Mouse (Mus musculus): Measurements from ENCODE around the gene Rab11fip4. TPM values are rescaled to one million over a fixed set of nuclear protein-coding genes. Genes with fewer than 3 reads are reported as not detected.

The Rab11fip4 gene
- polyA plus RNA-seq, 1 experiment from 2014 or later, result 28.9 TPM

DNA sequence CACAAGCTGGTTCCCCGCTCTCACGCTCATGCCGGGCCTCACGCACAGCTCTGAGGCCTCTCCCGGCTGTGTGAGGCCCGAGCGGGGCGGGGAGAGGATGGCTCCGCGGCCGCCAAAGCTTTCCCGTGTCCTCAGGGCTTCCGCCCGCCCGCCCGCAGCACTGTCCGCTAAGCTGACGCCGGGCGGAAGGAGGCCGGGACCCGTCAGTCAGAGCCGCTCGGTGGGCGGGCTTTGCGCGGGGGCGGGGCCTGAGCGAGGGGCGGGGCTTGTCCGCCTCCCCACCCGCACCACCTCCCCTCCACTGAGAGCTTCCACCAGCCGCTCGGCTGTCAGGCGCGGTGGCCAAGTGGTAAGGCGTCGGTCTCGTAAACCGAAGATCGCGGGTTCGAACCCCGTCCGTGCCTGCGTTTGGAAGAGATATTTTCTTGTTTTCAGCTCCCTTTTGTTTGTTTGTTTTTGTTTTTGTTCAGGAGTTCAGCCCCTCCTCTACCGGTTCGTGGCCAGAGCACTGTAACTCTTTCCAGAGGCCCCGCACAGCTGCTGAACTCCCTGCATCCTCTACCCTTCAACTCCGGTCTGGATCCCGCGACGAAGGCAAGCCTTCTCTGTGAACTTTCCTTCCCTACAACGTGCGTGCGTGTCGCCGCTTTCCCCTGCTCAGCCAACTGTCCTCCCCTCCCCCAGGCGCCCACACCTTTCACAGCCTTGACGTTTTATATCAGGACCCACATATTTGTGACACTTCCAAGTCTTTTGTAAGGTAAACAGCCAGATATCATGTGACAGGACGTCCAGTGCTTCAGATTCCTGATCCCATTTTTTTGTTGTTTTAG, 113.5 kb downstream of the Rab11fip4 start:
- H3K9ac ChIP-seq, result peak overlapping the region; percentile 97
- ATAC-seq (ENCODE audit: low FRiP score, low read depth), result peak; percentile 93
- no peaks in the 10 kb centered on the region for H3K36me3 ChIP-seq
- H3K4me3 ChIP-seq, result peak overlapping the region; percentile 92
- under 1% methylated on average over 55 of the region's 61 CpGs for WGBS
- peaks cover 8% of the 10 kb centered on the region for H3K27me3 ChIP-seq
- no peaks in the 10 kb centered on the region for H3K9me3 ChIP-seq
- H3K27ac ChIP-seq (replicated peaks), result peak overlapping the region; percentile 99
- H3K4me2 ChIP-seq, result peak overlapping the region; percentile 66
- peaks cover 36% of the 10 kb centered on the region for H3K4me1 ChIP-seq (replicated peaks)

DNA sequence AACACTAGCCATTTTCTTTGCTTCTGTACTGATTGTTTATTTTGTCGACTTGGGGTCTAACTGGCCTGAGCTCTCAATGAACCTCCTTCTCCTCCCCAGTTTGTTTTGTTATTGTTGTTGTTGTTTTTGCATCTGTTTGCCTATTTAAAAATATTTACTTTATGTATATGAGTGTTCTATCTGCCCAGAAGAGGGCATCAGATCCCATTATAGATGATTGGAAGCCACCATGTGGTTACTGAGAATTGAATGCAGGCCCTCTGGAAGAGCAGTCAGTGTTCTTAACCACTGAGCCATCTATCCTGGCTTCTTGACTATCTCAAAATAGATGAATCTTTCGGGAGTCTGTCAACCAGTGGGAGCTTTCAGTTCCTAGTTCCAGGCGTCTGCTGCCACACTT, 116.1 kb downstream of the Rab11fip4 start:
- no peak overlapping the region for H3K4me3 ChIP-seq
- no peak overlapping the region for H3K4me2 ChIP-seq
- H3K27me3 ChIP-seq, result peaks cover 16% of the 10 kb centered on the region
- no peaks in the 10 kb centered on the region for H3K36me3 ChIP-seq
- H3K27ac ChIP-seq (replicated peaks), result no peak overlapping the region
- 84% methylated on average over 3 of the region's 3 CpGs for WGBS
- no peaks in the 10 kb centered on the region for H3K9me3 ChIP-seq
- H3K9ac ChIP-seq, result no peak overlapping the region
- ATAC-seq (ENCODE audit: low FRiP score, low read depth), result no peak
- H3K4me1 ChIP-seq (replicated peaks), result peaks cover 36% of the 10 kb centered on the region

- WGBS, result under 1% methylated on average over 100 of the region's 106 CpGs
- H3K27me3 ChIP-seq, result peaks cover 38% of the 10 kb centered on the region
These were observed 120.1 kb downstream of the Rab11fip4 start for GRCm38 (mm10) chr11:79710868-79711765.

GRCm38 (mm10) chr11:79711766-79712369, 120.9 kb downstream of the Rab11fip4 start:
- peaks cover 17% of the 10 kb centered on the region for H3K4me1 ChIP-seq (replicated peaks)
- H3K27me3 ChIP-seq, result peaks cover 38% of the 10 kb centered on the region
- H3K4me2 ChIP-seq, result peak overlapping the region; percentile 98
- peak overlapping the region; percentile 67 for H3K4me3 ChIP-seq
- H3K9ac ChIP-seq, result peak overlapping the region; percentile 52
- ATAC-seq (ENCODE audit: low FRiP score, low read depth), result no peak
- H3K36me3 ChIP-seq, result no peaks in the 10 kb centered on the region
- H3K27ac ChIP-seq (replicated peaks), result no peak overlapping the region
- 1% methylated on average over 46 of the region's 46 CpGs for WGBS
- H3K9me3 ChIP-seq, result no peaks in the 10 kb centered on the region

More at GRCm38 (mm10) chr11:79710868-79711765, 120.1 kb downstream of the Rab11fip4 start:
- ATAC-seq (ENCODE audit: low FRiP score, low read depth), result peak; percentile 83
- Histone ChIP-seq H3K9me3 (no peaks in the 10 kb centered on the region), H3K4me3 (peak overlapping the region; percentile 67), H3K27ac (replicated peaks) (peak overlapping the region; percentile 43; the same call in 1 of the 2 replicates), H3K4me2 (peak overlapping the region; percentile 98), H3K9ac (peak overlapping the region; percentile 52), H3K36me3 (no peaks in the 10 kb centered on the region), H3K4me1 (replicated peaks) (peaks cover 17% of the 10 kb centered on the region)

DNA sequence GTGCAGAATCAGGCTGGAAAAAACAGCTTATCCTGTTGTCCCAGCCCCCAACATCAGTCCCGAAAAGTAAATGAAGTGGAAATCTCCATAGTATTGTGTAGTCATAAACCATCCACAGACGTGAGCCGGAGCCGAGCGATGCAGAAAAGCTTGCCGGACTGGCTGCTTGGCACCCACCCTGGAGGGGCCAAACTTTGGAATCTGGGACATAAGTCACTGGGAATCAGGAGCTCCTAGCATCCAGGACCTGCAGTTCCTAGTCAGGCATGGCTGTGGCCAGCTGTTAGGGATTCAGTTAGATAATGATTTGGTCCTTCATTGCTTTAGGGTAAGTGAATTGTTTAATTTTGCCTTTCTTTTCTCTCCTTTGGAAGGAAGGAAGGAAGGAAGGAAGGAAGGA, 122.2 kb downstream of the Rab11fip4 start:
- H3K9me3 ChIP-seq, result no peaks in the 10 kb centered on the region
- 35% methylated on average over 6 of the region's 6 CpGs for whole genome bisulfite sequencing
- 0 out of 2 replicates have a peak overlapping the region, but pooled peaks have one; percentile 98 for H3K4me2 ChIP-seq
- H3K4me1 ChIP-seq (replicated peaks), result peaks cover 17% of the 10 kb centered on the region
- no peaks in the 10 kb centered on the region for H3K36me3 ChIP-seq
- H3K9ac ChIP-seq, result no peak overlapping the region
- no peak for ATAC-seq (ENCODE audit: low FRiP score, low read depth)
- H3K27me3 ChIP-seq, result peaks cover 38% of the 10 kb centered on the region
- H3K4me3 ChIP-seq, result no peak overlapping the region
- no peak overlapping the region for H3K27ac ChIP-seq (replicated peaks)

DNA sequence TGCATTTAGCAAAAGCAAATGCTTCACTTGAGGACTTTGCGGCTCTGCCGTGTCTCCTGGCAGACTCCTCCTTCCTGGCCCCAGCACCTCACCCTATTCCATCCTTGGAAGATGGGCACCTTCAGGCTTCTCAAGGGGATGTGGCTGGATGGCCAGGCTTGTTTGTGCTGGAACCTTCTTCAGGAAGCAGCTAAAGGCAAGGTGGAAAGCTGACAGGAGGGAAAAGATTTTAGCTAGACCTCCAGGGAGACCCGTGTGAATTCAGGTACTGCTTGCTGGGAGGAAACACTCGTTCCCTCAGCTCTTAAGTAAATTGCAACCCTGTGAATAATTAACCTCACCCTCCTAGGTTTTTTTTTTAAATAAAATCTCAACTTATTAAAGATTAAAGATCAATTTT, 122.7 kb downstream of the Rab11fip4 start:
- 59% methylated on average over 4 of the region's 4 CpGs for WGBS
- H3K4me2 ChIP-seq, result no peak overlapping the region

GRCm38 (mm10) chr11:79714082-79714742, 123.2 kb downstream of the Rab11fip4 start:
- Histone ChIP-seq H3K9ac (no peak overlapping the region), H3K27ac (replicated peaks) (no peak overlapping the region), H3K27me3 (peaks cover 33% of the 10 kb centered on the region), H3K9me3 (no peaks in the 10 kb centered on the region), H3K4me1 (replicated peaks) (peaks cover 17% of the 10 kb centered on the region), H3K4me2 (no peak overlapping the region), H3K36me3 (no peaks in the 10 kb centered on the region), H3K4me3 (no peak overlapping the region)
- no peak for ATAC-seq (ENCODE audit: low FRiP score, low read depth)
- WGBS, result 77% methylated on average over 13 of the region's 13 CpGs

More for the DNA sequence above, 122.7 kb downstream of the Rab11fip4 start:
- no peaks in the 10 kb centered on the region for H3K36me3 ChIP-seq
- H3K9me3 ChIP-seq, result no peaks in the 10 kb centered on the region
- peaks cover 38% of the 10 kb centered on the region for H3K27me3 ChIP-seq
- H3K4me1 ChIP-seq (replicated peaks), result peaks cover 17% of the 10 kb centered on the region
- H3K4me3 ChIP-seq, result no peak overlapping the region
- H3K27ac ChIP-seq (replicated peaks), result no peak overlapping the region
- no peak for ATAC-seq (ENCODE audit: low FRiP score, low read depth)
- H3K9ac ChIP-seq, result no peak overlapping the region

DNA sequence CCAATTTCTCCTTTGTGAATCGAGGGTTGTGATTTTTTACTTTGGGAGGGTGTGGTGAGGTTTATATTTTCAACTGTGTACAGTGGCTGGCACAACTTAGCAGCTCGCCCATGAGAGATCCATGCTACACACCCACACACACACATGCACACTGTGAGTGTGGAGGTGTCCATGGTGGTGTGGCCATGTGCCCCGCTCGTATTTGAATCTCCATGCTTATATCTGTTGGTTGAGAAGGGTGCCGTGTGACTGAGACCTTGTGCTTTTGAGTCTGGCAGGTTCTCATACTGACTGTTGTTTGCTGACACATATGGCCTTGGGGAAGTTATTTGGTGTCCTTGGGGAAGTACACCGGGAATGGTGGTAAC, 123.7 kb downstream of the Rab11fip4 start:
- Histone ChIP-seq H3K4me2 (no peak overlapping the region), H3K4me3 (no peak overlapping the region), H3K4me1 (replicated peaks) (peaks cover 17% of the 10 kb centered on the region), H3K36me3 (no peaks in the 10 kb centered on the region), H3K27me3 (peaks cover 28% of the 10 kb centered on the region), H3K27ac (replicated peaks) (no peak overlapping the region), H3K9me3 (no peaks in the 10 kb centered on the region), H3K9ac (no peak overlapping the region)
- WGBS, result 90% methylated on average over 6 of the region's 6 CpGs
- no peak for ATAC-seq (ENCODE audit: low FRiP score, low read depth)

GRCm38 (mm10) chr11:79715316-79715715, 124.3 kb downstream of the Rab11fip4 start:
- no peak overlapping the region for H3K27ac ChIP-seq (replicated peaks)
- H3K4me3 ChIP-seq, result no peak overlapping the region
- WGBS, result 80% methylated on average over 8 of the region's 8 CpGs
- no peaks in the 10 kb centered on the region for H3K36me3 ChIP-seq
- H3K9ac ChIP-seq, result no peak overlapping the region
- no peak for ATAC-seq (ENCODE audit: low FRiP score, low read depth)
- peaks cover 22% of the 10 kb centered on the region for H3K27me3 ChIP-seq
- no peak overlapping the region for H3K4me2 ChIP-seq
- peaks cover 16% of the 10 kb centered on the region for H3K4me1 ChIP-seq (replicated peaks)
- H3K9me3 ChIP-seq, result no peaks in the 10 kb centered on the region

DNA sequence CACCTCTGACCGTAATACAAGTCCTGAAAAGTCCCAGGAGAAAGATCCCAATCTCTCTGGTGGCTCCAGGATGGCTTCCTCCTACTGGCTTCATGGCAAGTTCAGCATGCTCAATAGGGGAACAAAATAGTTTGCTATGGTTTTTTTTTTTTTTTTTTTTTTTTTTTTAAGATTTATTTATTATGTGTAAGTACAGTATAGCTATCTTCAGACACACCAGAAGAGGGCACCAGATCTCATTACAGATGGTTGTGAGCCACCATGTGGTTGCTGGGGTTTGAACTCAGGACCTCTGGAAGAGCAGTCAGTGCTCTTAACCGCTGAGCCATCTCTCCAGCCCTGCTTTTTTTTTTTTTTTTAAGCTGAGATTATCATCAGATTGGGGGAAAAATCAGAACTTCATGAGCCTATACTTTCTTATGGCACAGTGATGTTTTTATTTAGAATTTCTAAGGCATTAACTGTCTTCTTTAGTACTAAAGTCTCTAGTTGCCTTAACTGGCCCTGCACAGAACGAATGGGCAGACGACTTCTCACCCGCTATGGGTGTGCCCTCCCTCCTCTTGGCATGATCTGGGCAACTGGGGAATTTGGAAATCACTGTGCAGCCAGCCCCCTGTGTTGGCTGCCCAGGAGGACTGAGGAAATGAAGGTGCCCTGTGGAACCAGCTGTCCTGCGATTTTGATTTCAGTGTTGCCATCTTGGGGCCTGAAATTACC, 124.9 kb downstream of the Rab11fip4 start:
- no peak overlapping the region for H3K4me3 ChIP-seq
- 86% methylated on average over 6 of the region's 6 CpGs for WGBS
- peaks cover 16% of the 10 kb centered on the region for H3K4me1 ChIP-seq (replicated peaks)

DNA sequence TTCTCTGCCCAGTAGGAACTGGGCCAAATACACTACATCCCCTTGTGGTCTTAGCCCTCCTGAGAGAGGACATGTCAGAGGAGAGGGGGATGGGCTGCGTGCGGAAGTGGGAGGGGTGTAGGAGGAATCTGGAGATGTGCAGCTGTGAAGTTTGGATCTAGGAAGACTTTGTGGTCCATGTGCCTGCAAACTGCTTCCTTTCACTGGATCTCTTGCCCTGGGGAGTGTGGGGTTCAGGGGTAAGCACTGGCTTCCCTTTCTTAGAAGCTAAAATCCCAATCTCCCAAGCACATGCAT, 125.4 kb downstream of the Rab11fip4 start:
- H3K9me3 ChIP-seq, result no peaks in the 10 kb centered on the region
- WGBS, result 59% methylated on average over 2 of the region's 2 CpGs
- H3K27ac ChIP-seq (replicated peaks), result no peak overlapping the region
- ATAC-seq (ENCODE audit: low FRiP score, low read depth), result no peak
- H3K36me3 ChIP-seq, result no peaks in the 10 kb centered on the region
- no peak overlapping the region for H3K9ac ChIP-seq
- H3K4me1 ChIP-seq (replicated peaks), result peaks cover 16% of the 10 kb centered on the region
- no peak overlapping the region for H3K4me3 ChIP-seq
- H3K4me2 ChIP-seq, result no peak overlapping the region
- peaks cover 22% of the 10 kb centered on the region for H3K27me3 ChIP-seq

More for the DNA sequence above, 124.9 kb downstream of the Rab11fip4 start:
- no peaks in the 10 kb centered on the region for H3K36me3 ChIP-seq
- H3K27ac ChIP-seq (replicated peaks), result no peak overlapping the region
- ATAC-seq (ENCODE audit: low FRiP score, low read depth), result no peak
- H3K9me3 ChIP-seq, result no peaks in the 10 kb centered on the region
- peaks cover 22% of the 10 kb centered on the region for H3K27me3 ChIP-seq
- no peak overlapping the region for H3K4me2 ChIP-seq
- H3K9ac ChIP-seq, result no peak overlapping the region
